Mouse (Mus musculus): Measurements from ENCODE around the gene 4933407L21Rik. TPM values are rescaled to one million over a fixed set of nuclear protein-coding genes. Genes with fewer than 3 reads are reported as not detected.

Gene 4933407L21Rik
- polyA plus RNA-seq, 1 experiment = not detected

- TF ChIP-seq TAL1 (IDR thresholded peaks at IDR 0.05; ENCODE audit: low read length) (no peak), GATA1 (IDR thresholded peaks at IDR 0.05; ENCODE audit: low read length) (no peak)
- no peaks in the 10 kb centered on the region for H3K36me3 ChIP-seq (ENCODE audit: control insufficient read depth)
- H3K4me1 ChIP-seq (ENCODE audit: control insufficient read depth) = no peaks in the 10 kb centered on the region
- H3K4me3 ChIP-seq (replicated peaks) = no peak overlapping the region
- H3K9me3 ChIP-seq (ENCODE audit: control insufficient read depth, low read length) = no peaks in the 10 kb centered on the region
- H3K27me3 ChIP-seq (ENCODE audit: control insufficient read depth) = no peaks in the 10 kb centered on the region
These were observed 1.1 kb downstream of the 4933407L21Rik start for GRCm38 (mm10) chr1:85929406-85929805.

DNA sequence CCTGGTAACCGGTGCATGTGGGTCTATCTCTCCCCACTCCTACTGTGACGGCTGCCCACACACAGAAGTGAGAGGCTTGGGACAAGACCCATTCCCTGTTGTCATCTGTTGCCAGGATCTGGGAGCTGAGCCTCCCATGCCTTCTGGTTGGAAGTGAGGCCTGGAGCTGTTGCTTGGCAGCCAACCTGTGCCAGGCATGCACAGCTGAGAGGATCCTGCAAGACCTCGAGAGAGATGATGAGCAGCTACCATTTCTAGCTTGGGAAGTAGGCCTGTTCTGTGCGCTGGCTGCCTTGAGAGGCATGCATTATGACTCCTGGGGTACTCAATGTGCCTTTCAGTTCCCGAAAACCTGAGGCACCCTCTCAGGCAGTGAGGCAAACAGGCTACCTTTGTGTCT lies 2.9 kb downstream of the 4933407L21Rik start:
- TF ChIP-seq GATA1 (IDR thresholded peaks at IDR 0.05; ENCODE audit: low read length) = no peak
- no peak for TF ChIP-seq TAL1 (IDR thresholded peaks at IDR 0.05; ENCODE audit: low read length)
- H3K27me3 ChIP-seq (ENCODE audit: control insufficient read depth) = 0 out of 2 replicates have a peak, but pooled peaks cover 3% of the 10 kb centered on the region

DNA sequence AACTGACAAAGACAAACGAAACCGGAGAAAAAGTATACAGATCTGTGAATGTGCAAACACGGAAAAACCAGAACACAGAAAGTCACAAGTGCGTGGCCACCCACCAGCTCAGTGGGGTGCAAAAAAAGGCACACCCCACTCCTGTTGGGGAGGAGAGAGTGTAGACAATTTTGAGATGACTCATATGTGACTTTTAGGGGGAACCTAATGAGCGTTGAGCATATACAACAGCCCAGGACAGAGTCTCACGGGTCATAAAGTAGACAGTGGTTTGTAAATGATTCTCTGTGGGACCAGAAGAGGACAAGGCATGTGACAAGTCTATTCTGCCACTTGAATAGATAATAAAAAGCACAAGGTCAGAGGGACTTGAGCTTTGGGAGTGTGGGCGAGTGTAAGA lies 4.9 kb downstream of the 4933407L21Rik start:
- no peaks in the 10 kb centered on the region for H3K4me1 ChIP-seq (ENCODE audit: control insufficient read depth)
- H3K36me3 ChIP-seq (ENCODE audit: control insufficient read depth) = no peaks in the 10 kb centered on the region
- TF ChIP-seq GATA1 (IDR thresholded peaks at IDR 0.05; ENCODE audit: low read length) = no peak
- TF ChIP-seq TAL1 (IDR thresholded peaks at IDR 0.05; ENCODE audit: low read length) = no peak
- H3K9me3 ChIP-seq (ENCODE audit: control insufficient read depth, low read length) = no peaks in the 10 kb centered on the region
- H3K27me3 ChIP-seq (ENCODE audit: control insufficient read depth) = 0 out of 2 replicates have a peak, but pooled peaks cover 3% of the 10 kb centered on the region
- no peak overlapping the region for H3K4me3 ChIP-seq (replicated peaks)

More for the DNA sequence above, 2.9 kb downstream of the 4933407L21Rik start:
- H3K4me3 ChIP-seq (replicated peaks) = no peak overlapping the region
- H3K4me1 ChIP-seq (ENCODE audit: control insufficient read depth) = no peaks in the 10 kb centered on the region
- no peaks in the 10 kb centered on the region for H3K36me3 ChIP-seq (ENCODE audit: control insufficient read depth)
- no peaks in the 10 kb centered on the region for H3K9me3 ChIP-seq (ENCODE audit: control insufficient read depth, low read length)

DNA sequence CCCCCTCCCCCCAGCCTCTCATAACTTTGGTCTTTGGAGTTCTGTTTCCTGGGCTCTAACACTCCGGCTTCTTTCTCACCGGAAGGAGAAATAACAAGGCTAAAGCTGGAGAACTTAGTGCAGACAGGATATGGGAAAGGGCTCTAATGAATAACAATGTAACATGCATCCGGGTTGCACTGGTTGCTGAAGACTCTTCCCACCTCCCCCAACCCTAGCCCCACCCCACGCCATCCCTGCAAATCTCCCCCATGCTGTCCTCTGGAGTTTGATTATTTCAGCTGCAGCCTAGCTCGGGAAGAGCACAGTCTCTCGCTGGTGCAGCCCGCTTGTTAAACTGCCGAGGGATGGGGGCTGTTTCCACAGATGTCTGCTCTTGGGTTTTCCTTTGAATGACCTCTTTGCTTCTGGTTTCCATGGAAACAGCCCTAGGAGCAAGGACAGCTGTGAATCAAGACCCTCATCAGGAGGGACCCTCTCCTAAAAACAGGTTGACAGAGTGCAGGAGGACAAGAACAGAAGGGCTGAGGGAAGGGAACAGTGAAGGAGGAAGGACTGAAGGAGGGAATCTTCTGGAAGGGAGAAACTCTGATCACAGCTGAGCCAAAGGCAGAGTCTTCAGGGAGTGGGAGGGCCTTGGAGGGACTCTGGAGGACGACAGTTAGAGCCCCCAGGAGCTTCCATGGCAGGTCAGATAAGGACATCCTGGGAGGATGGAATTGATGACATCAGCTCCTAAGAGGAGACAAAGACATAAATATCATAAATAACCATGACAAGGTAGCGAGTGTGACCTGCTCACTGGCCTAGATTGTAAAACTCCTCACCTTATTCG lies 5.6 kb downstream of the 4933407L21Rik start:
- H3K9me3 ChIP-seq (ENCODE audit: control insufficient read depth, low read length) = no peaks in the 10 kb centered on the region
- H3K4me1 ChIP-seq (ENCODE audit: control insufficient read depth) = no peaks in the 10 kb centered on the region
- TF ChIP-seq TAL1 (IDR thresholded peaks at IDR 0.05; ENCODE audit: low read length) (no peak), GATA1 (IDR thresholded peaks at IDR 0.05; ENCODE audit: low read length) (no peak)
- 0 out of 2 replicates have a peak, but pooled peaks cover 3% of the 10 kb centered on the region for H3K27me3 ChIP-seq (ENCODE audit: control insufficient read depth)
- no peaks in the 10 kb centered on the region for H3K36me3 ChIP-seq (ENCODE audit: control insufficient read depth)
- no peak overlapping the region for H3K4me3 ChIP-seq (replicated peaks)

GRCm38 (mm10) chr1:85934560-85934959 lies 6.3 kb downstream of the 4933407L21Rik start:
- Histone ChIP-seq H3K4me1 (ENCODE audit: control insufficient read depth) (no peaks in the 10 kb centered on the region), H3K36me3 (ENCODE audit: control insufficient read depth) (no peaks in the 10 kb centered on the region), H3K9me3 (ENCODE audit: control insufficient read depth, low read length) (no peaks in the 10 kb centered on the region), H3K27me3 (ENCODE audit: control insufficient read depth) (0 out of 2 replicates have a peak, but pooled peaks cover 3% of the 10 kb centered on the region), H3K4me3 (replicated peaks) (no peak overlapping the region)
- TF ChIP-seq GATA1 (IDR thresholded peaks at IDR 0.05; ENCODE audit: low read length) (no peak), TAL1 (IDR thresholded peaks at IDR 0.05; ENCODE audit: low read length) (no peak)

- H3K36me3 ChIP-seq (ENCODE audit: control insufficient read depth) = no peaks in the 10 kb centered on the region
- H3K4me3 ChIP-seq (replicated peaks) = no peak overlapping the region
- no peaks in the 10 kb centered on the region for H3K4me1 ChIP-seq (ENCODE audit: control insufficient read depth)
- H3K9me3 ChIP-seq (ENCODE audit: control insufficient read depth, low read length) = no peaks in the 10 kb centered on the region
- no peak for TF ChIP-seq TAL1 (IDR thresholded peaks at IDR 0.05; ENCODE audit: low read length)
- TF ChIP-seq GATA1 (IDR thresholded peaks at IDR 0.05; ENCODE audit: low read length) = no peak
- H3K27me3 ChIP-seq (ENCODE audit: control insufficient read depth) = 0 out of 2 replicates have a peak, but pooled peaks cover 3% of the 10 kb centered on the region
These were observed 7.0 kb downstream of the 4933407L21Rik start for GRCm38 (mm10) chr1:85935148-85935852.

- H3K4me3 ChIP-seq (replicated peaks) = no peak overlapping the region
- H3K36me3 ChIP-seq (ENCODE audit: control insufficient read depth) = no peaks in the 10 kb centered on the region
- TF ChIP-seq TAL1 (IDR thresholded peaks at IDR 0.05; ENCODE audit: low read length) = no peak
- no peak for TF ChIP-seq GATA1 (IDR thresholded peaks at IDR 0.05; ENCODE audit: low read length)
- H3K27me3 ChIP-seq (ENCODE audit: control insufficient read depth) = 0 out of 2 replicates have a peak, but pooled peaks cover 3% of the 10 kb centered on the region
- H3K9me3 ChIP-seq (ENCODE audit: control insufficient read depth, low read length) = no peaks in the 10 kb centered on the region
- H3K4me1 ChIP-seq (ENCODE audit: control insufficient read depth) = no peaks in the 10 kb centered on the region
These were observed 8.0 kb downstream of the 4933407L21Rik start for GRCm38 (mm10) chr1:85936265-85936664.

- Histone ChIP-seq H3K27me3 (ENCODE audit: control insufficient read depth) (0 out of 2 replicates have a peak, but pooled peaks cover 3% of the 10 kb centered on the region), H3K4me1 (ENCODE audit: control insufficient read depth) (no peaks in the 10 kb centered on the region), H3K4me3 (replicated peaks) (no peak overlapping the region), H3K36me3 (ENCODE audit: control insufficient read depth) (no peaks in the 10 kb centered on the region), H3K9me3 (ENCODE audit: control insufficient read depth, low read length) (no peaks in the 10 kb centered on the region)
- TF ChIP-seq GATA1 (IDR thresholded peaks at IDR 0.05; ENCODE audit: low read length) (no peak), TAL1 (IDR thresholded peaks at IDR 0.05; ENCODE audit: low read length) (no peak)
These were observed 9.0 kb downstream of the 4933407L21Rik start for GRCm38 (mm10) chr1:85937323-85937722.

GRCm38 (mm10) chr1:85942318-85942717 lies 14.0 kb downstream of the 4933407L21Rik start:
- no peaks in the 10 kb centered on the region for H3K27me3 ChIP-seq (ENCODE audit: control insufficient read depth)
- H3K9me3 ChIP-seq (ENCODE audit: control insufficient read depth, low read length) = peaks cover 3% of the 10 kb centered on the region; the same call in 1 of the 2 replicates
- H3K36me3 ChIP-seq (ENCODE audit: control insufficient read depth) = no peaks in the 10 kb centered on the region
- no peaks in the 10 kb centered on the region for H3K4me1 ChIP-seq (ENCODE audit: control insufficient read depth)
- no peak overlapping the region for H3K4me3 ChIP-seq (replicated peaks)
- TF ChIP-seq TAL1 (IDR thresholded peaks at IDR 0.05; ENCODE audit: low read length) (no peak), GATA1 (IDR thresholded peaks at IDR 0.05; ENCODE audit: low read length) (no peak)
